Mouse (Mus musculus) liver, postnatal 0 days (tissue): Measurements from ENCODE around the gene Gm4792. TPM values are rescaled to one million over a fixed set of nuclear protein-coding genes. Genes with fewer than 3 reads are reported as not detected.

ENCODE experiments used
- ATAC-seq: fragments of 200-750 bp; cut with Nextera tagmentation; 2 replicates; pipeline ENCODE4 v1.8.0; 2017; ENCODE audit warnings: mild to moderate bottlenecking, moderate library complexity
- DNase-seq: peaks from one replicate; pipeline ENCODE4 v3.0.0-alpha.2; 2016
- H3K27ac ChIP-seq: fragments of 300-500 bp; sonication (generic); 2 replicates; pipeline ENCODE4 v1.5.1; 2014; ENCODE audit warnings: antibody characterized with exemption, moderate library complexity, mild to moderate bottlenecking, low read depth
- H3K27me3 ChIP-seq: fragments of 300-500 bp; sonication (generic); 2 replicates; pipeline ENCODE4 v1.6.1; 2014; ENCODE audit warnings: low read length, control low read depth, mixed read lengths; ENCODE audit not compliant: insufficient read depth
- H3K36me3 ChIP-seq: fragments of 300-500 bp; sonication (generic); replicated peaks from 2 replicates; pipeline ENCODE4 v1.6.1; 2014; ENCODE audit warnings: mild to moderate bottlenecking, control low read depth, low read length, moderate library complexity, mixed read lengths; ENCODE audit not compliant: insufficient read depth
- H3K4me1 ChIP-seq: fragments of 300-500 bp; sonication (generic); 2 replicates; pipeline ENCODE4 v1.6.1; 2014; ENCODE audit warnings: antibody characterized with exemption, mild to moderate bottlenecking, control low read depth; ENCODE audit not compliant: insufficient read depth
- H3K4me2 ChIP-seq: fragments of 300-500 bp; sonication (generic); 2 replicates; pipeline ENCODE4 v1.6.1; 2014; ENCODE audit warnings: low read depth, mild to moderate bottlenecking, low read length, moderate library complexity, mixed read lengths
- H3K4me3 ChIP-seq: fragments of 300-500 bp; sonication (generic); 2 replicates; pipeline ENCODE4 v1.5.1; 2014; ENCODE audit warnings: low read depth, low read length
- H3K9ac ChIP-seq: fragments of 300-500 bp; sonication (generic); replicated peaks from 2 replicates; pipeline ENCODE4 v1.6.1; 2014; ENCODE audit warnings: mild to moderate bottlenecking, moderate library complexity
- H3K9me3 ChIP-seq: fragments of 300-500 bp; sonication (generic); 2 replicates; pipeline ENCODE4 v1.6.1; 2016; ENCODE audit warnings: mild to moderate bottlenecking, control low read depth, low read length, mixed read lengths
- CTCF ChIP-seq: sonication (generic); IDR thresholded peaks from 2 replicates; pipeline ENCODE4 v1.5.1; 2016; ENCODE audit warnings: antibody characterized with exemption, low read depth
- EP300 ChIP-seq: IDR thresholded peaks from 2 replicates; pipeline ENCODE4 v1.6.1; 2016; ENCODE audit warnings: antibody characterized with exemption, low read depth, mild to moderate bottlenecking
- WGBS: fragments of 180-500 bp; shearing (Covaris S2); extraction: QIAGEN DNeasy Blood & Tissue Kit; methylation state at CpG from one replicate; pipeline ENCODE4 v1.1.7; 2014; ENCODE audit not compliant: insufficient replicate concordance; 5-methylcytosine and 5-hydroxymethylcytosine counted together
- polyA plus RNA-seq: library from polyadenylated mRNA; unstranded; fragments of >200 nt; fragmentation: Nextera tagmentation; extraction: Ambion mirVana; gene quantifications from 2 replicates; pipeline ENCODE4 v1.2.1, GENCODE M21; 2015

Gene Gm4792
- polyA plus RNA-seq, result not detected in 2 replicates

DNA sequence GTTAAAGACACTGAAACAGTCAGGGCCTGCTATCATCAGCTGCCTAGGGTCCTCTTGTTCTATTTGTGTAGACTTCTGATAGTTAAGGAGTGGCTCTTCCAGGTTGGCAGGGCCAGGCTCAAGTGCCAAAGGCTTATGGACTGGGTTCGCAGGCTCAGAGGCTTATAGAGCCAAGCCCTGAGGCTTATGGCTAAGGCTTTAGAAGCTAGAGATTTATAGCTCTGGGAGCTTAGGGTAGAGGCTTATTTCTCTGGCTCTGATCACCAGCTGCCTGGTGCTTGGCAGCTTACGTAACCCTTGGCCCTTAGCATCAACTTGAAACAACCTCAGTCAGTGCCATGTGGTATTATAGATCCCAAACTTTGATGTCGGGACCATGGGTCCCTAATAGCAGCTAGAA, at the start of gene Gm4792:
Gene Gm4792, minus strand, starts transcription at position 233 of the 400 bp plus-strand sequence.
- Histone ChIP-seq H3K9ac (no peak within 1 kb of the TSS), H3K27ac (no peak within 1 kb of the TSS), H3K9me3 (no peaks in the 10 kb centered on the region), H3K4me3 (no peak within 1 kb of the TSS), H3K4me1 (no peaks in the 10 kb centered on the region), H3K4me2 (no peak within 1 kb of the TSS), H3K36me3 (no peaks in the 10 kb centered on the region), H3K27me3 (no peaks in the 10 kb centered on the region)
- ATAC-seq (no peak), DNase-seq (no peak)
- WGBS, result 78% methylated on average over 3 of the region's 3 CpGs
- TF ChIP-seq EP300 (no peak), CTCF (no peak)

DNA sequence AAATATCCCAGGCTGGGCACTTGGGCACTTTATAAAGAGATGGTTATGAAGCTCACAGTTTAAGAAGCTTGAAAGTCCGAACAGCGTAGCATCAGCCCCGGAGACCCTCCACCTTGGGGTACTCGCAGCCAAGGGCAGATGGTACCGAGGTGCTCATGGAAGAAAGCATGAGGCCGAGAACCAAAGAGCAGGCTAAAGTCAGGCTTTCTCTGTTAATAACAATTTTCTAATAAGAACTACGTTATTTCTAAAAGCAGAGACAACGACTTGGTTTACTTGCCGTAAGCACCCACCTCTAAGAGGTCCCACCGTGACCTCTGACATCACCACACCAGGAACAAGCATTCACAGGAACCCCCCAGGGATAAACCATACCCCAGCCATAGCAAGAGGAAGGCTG, 49.5 kb upstream of the Gm4792 start:
- no peak overlapping the region for H3K9ac ChIP-seq
- H3K9me3 ChIP-seq, result no peaks in the 10 kb centered on the region
- no peak overlapping the region for H3K4me3 ChIP-seq
- H3K27ac ChIP-seq, result no peak overlapping the region
- H3K36me3 ChIP-seq, result no peaks in the 10 kb centered on the region
- no peak for TF ChIP-seq EP300
- no peak for TF ChIP-seq CTCF
- H3K4me2 ChIP-seq, result no peak overlapping the region
- DNase-seq (no peak), ATAC-seq (no peak)
- no peaks in the 10 kb centered on the region; the same call in 1 of the 2 replicates for H3K4me1 ChIP-seq
- WGBS, result 89% methylated on average over 10 of the region's 10 CpGs
- no peaks in the 10 kb centered on the region for H3K27me3 ChIP-seq

DNA sequence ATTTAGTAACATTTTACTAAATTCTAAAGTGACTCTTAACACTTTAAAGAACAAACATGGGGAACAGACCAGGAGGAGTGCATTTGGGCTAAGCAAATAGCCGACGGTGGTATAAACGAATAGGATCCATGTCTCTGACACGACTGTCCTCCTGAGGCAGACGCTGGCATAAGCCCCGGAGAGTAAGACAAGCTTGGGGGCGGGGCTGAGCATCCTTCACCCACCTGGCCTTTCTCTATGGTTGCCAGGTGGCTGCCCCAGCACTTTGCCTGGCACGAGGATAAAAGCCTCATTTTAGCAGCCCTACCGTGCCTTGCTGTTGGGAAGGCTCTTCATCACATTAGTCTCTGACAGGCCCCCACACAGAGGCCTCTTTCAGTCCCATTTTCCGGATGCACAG, 48.8 kb upstream of the Gm4792 start:
- Histone ChIP-seq H3K4me1 (no peaks in the 10 kb centered on the region; the same call in 1 of the 2 replicates), H3K27ac (no peak overlapping the region), H3K4me2 (no peak overlapping the region), H3K9me3 (no peaks in the 10 kb centered on the region), H3K9ac (no peak overlapping the region), H3K36me3 (no peaks in the 10 kb centered on the region), H3K27me3 (no peaks in the 10 kb centered on the region), H3K4me3 (no peak overlapping the region)
- TF ChIP-seq CTCF (no peak), EP300 (no peak)
- ATAC-seq, result no peak
- DNase-seq, result no peak
- WGBS, result 74% methylated on average over 10 of the region's 10 CpGs

DNA sequence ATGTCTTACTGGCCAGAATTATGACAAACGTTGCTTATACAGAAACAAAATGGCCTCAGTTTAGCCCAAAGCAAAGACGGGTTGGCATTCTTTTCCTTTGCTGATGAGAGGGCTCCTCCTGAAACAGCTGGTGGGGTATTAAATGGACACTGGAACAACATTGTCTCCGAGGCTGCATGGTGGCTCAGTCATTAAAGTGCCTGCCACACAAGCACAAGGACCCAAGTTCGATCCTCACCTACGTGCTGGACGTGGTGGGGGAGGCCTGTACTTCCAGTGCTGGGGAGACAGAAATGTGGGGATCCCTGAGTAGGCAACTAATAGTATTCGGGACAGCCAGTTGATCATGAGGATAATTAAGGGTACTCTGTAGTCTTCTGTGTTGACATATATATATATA, 48.1 kb upstream of the Gm4792 start:
- H3K36me3 ChIP-seq, result no peaks in the 10 kb centered on the region
- TF ChIP-seq EP300 (no peak), CTCF (no peak)
- DNase-seq (no peak), ATAC-seq (no peak)
- H3K9me3 ChIP-seq, result no peaks in the 10 kb centered on the region
- H3K4me1 ChIP-seq, result no peaks in the 10 kb centered on the region; the same call in 1 of the 2 replicates
- no peak overlapping the region for H3K9ac ChIP-seq
- no peak overlapping the region for H3K4me3 ChIP-seq
- no peaks in the 10 kb centered on the region for H3K27me3 ChIP-seq
- WGBS, result 84% methylated on average over 7 of the region's 7 CpGs
- H3K4me2 ChIP-seq, result no peak overlapping the region
- no peak overlapping the region for H3K27ac ChIP-seq

DNA sequence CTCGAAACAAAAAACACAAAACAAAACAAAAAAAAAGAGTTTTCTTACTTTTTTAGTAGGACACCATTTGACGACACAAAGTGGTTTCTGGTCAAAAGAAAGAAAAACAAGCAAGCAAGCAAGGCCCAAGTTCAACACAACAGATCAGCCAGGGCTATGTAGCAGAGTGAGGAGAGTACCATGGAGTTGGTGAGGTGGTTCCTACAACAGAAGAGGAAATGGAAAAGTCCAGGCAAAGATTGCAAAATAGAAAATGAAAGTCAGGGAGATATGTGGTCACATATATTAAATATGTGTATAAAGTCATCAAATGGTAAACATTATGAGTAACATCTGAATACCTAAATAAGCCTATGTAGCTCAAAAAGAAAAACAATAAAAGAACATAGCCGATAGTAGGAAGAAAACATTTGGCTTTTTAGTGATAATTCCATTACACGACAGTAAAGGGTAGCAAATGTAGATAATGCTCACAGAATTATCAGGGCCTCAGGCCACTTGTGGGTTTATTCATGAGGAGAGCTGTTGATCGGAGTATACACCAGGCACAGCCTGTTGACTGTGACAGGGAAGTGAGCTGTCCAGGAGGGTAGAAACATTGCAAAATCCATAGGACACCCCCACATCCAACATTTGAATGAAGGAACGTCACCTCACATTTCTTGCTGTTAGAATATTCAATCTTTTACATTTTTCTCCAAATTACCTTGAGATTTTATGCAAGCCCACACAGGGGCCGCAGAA, 47.2 kb upstream of the Gm4792 start:
- DNase-seq (no peak), ATAC-seq (no peak)
- TF ChIP-seq EP300 (no peak), CTCF (no peak)
- no peaks in the 10 kb centered on the region; the same call in 1 of the 2 replicates for H3K4me1 ChIP-seq
- H3K36me3 ChIP-seq, result no peaks in the 10 kb centered on the region
- WGBS, result 65% methylated on average over 7 of the region's 7 CpGs
- no peaks in the 10 kb centered on the region for H3K9me3 ChIP-seq
- no peaks in the 10 kb centered on the region for H3K27me3 ChIP-seq
- H3K27ac ChIP-seq, result no peak overlapping the region
- no peak overlapping the region for H3K4me2 ChIP-seq
- H3K4me3 ChIP-seq, result no peak overlapping the region
- H3K9ac ChIP-seq, result no peak overlapping the region

DNA sequence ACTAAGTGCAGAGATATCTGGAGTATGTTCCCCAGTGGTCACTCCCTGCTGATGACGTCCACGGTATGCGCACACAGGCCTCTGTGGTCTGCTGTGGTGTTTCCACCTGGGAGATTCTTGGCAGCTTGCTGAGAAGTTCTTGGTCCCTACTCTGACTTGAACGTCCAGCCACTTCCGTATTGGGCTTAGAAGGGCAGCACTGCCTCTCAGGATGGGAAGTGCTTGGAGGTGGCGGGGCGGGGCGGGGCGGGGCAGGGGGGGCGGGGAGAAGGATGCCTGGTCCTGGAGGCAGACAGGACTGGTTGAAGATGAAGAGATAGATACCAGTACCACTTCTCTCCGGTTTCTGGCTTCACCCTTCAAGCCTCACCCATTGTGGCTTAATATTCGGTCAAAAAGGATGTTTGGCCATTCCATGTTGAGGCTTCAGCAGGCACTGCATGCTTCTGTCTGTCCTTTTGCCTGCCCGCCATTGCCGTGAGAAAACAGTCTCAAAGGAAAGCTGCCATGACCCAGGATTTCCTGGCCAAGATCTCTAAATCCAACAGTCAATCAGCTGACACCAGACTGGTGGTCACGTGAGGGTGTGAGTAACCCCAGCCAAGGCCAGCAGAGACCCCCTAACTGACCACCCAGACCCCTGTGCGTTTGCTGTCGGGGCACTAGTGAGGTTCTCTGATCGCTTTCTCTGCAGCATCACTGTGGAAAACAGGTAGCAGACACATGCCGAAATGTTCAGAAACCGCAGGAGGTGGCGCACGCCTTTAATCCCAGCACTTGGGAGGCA, 46.3 kb upstream of the Gm4792 start:
- no peak overlapping the region for H3K9ac ChIP-seq
- ATAC-seq (0 out of 2 replicates have a peak, but pooled peaks have one; percentile 23), DNase-seq (peak; percentile 33)
- H3K27ac ChIP-seq, result no peak overlapping the region
- H3K4me1 ChIP-seq, result no peaks in the 10 kb centered on the region; the same call in 1 of the 2 replicates
- H3K4me2 ChIP-seq, result peak overlapping the region; percentile 4
- TF ChIP-seq CTCF (no peak), EP300 (no peak)
- H3K4me3 ChIP-seq, result no peak overlapping the region
- H3K36me3 ChIP-seq, result no peaks in the 10 kb centered on the region
- WGBS, result 48% methylated on average over 22 of the region's 22 CpGs
- no peaks in the 10 kb centered on the region for H3K27me3 ChIP-seq
- H3K9me3 ChIP-seq, result no peaks in the 10 kb centered on the region
